Mouse (Mus musculus) MEL (cell line): ENCODE results near the gene Nwd1. TPM values are rescaled to one million over a fixed set of nuclear protein-coding genes. Genes with fewer than 3 reads are reported as not detected.

ENCODE experiments used
- DNase-seq: peaks from one replicate; pipeline ENCODE4 v3.0.0; 2011; ENCODE audit warnings: low read depth, low spot score
- H3K27ac ChIP-seq: 2 replicates; pipeline ENCODE4 v1.5.1; 2012; ENCODE audit warnings: low read depth, mild to moderate bottlenecking, control low read depth, low read length, moderate library complexity; ENCODE audit not compliant: control insufficient read depth
- H3K27me3 ChIP-seq, 2 experiments: fragments of 150-350 bp in 1 of 2; sonication (generic) in 1 of 2; 2 replicates each; pipeline ENCODE4 v1.6.1; 2012; ENCODE audit warnings: low read length in 2 of 2, mild to moderate bottlenecking in 2 of 2, improper control_type of control experiment in 1 of 2, moderate library complexity in 1 of 2; ENCODE audit not compliant: insufficient read depth in 2 of 2, control insufficient read depth in 1 of 2
- H3K36me3 ChIP-seq, 2 experiments: 2 replicates each; pipeline ENCODE4 v1.6.1; 2012 to 2014; ENCODE audit warnings: low read length in 2 of 2, improper control_type of control experiment in 1 of 2, inconsistent platforms in 1 of 2, mild to moderate bottlenecking in 1 of 2; ENCODE audit not compliant: insufficient read depth in 2 of 2, control insufficient read depth in 1 of 2
- H3K4me1 ChIP-seq, 2 experiments: fragments of 150-350 bp in 1 of 2; sonication (generic) in 1 of 2; 2 replicates each; pipeline ENCODE4 v1.6.1; 2012; ENCODE audit warnings: low read length in 2 of 2, improper control_type of control experiment in 1 of 2, mild to moderate bottlenecking in 1 of 2; ENCODE audit not compliant: insufficient read depth in 2 of 2, control insufficient read depth in 1 of 2
- H3K4me3 ChIP-seq, 2 experiments: fragments of 150-350 bp in 1 of 2; sonication (generic) in 1 of 2; 2 replicates each; pipeline ENCODE4 v1.5.1; 2012; ENCODE audit warnings: low read depth in 2 of 2, low read length in 2 of 2, mild to moderate bottlenecking in 2 of 2, moderate library complexity in 2 of 2, control low read depth in 1 of 2, improper control_type of control experiment in 1 of 2; ENCODE audit not compliant: control insufficient read depth in 1 of 2, insufficient read depth in 1 of 2
- H3K79me2 ChIP-seq: 2 replicates; pipeline ENCODE4 v1.6.1; 2012; ENCODE audit warnings: mild to moderate bottlenecking, low read length, moderate library complexity; ENCODE audit not compliant: control insufficient read depth, poor library complexity, insufficient read depth
- H3K9ac ChIP-seq: 2 replicates; pipeline ENCODE4 v1.6.1; 2012; ENCODE audit warnings: low read depth, mild to moderate bottlenecking, control low read depth, low read length, moderate library complexity; ENCODE audit not compliant: control insufficient read depth, poor library complexity, severe bottlenecking
- H3K9me3 ChIP-seq: fragments of 150-350 bp; sonication (generic); replicated peaks from 2 replicates; pipeline ENCODE4 v1.6.1; 2012; ENCODE audit warnings: mild to moderate bottlenecking, low read length, improper control_type of control experiment, moderate library complexity; ENCODE audit not compliant: insufficient read depth
- BHLHE40 ChIP-seq: IDR thresholded peaks from 2 replicates; pipeline ENCODE4 v1.6.1; 2012; ENCODE audit warnings: low read depth, mild to moderate bottlenecking, inconsistent platforms, low read length, improper control_type of control experiment, borderline replicate concordance
- CHD1 ChIP-seq: IDR thresholded peaks from 2 replicates; pipeline ENCODE4 v1.6.1; 2012; ENCODE audit warnings: low read depth, mild to moderate bottlenecking, inconsistent platforms, low read length, improper control_type of control experiment
- E2F4 ChIP-seq: IDR thresholded peaks from 2 replicates; pipeline ENCODE4 v1.6.1; 2011; ENCODE audit warnings: low read depth, low read length, improper control_type of control experiment, borderline replicate concordance
- ELF1 ChIP-seq: IDR thresholded peaks from 2 replicates; pipeline ENCODE4 v1.6.1; 2014; ENCODE audit warnings: low read depth, mild to moderate bottlenecking, inconsistent platforms, low read length, improper control_type of control experiment, moderate library complexity
- GATA1 ChIP-seq: IDR thresholded peaks from 2 replicates; pipeline ENCODE4 v1.6.1; 2011; ENCODE audit warnings: low read depth, low read length, improper control_type of control experiment
- HCFC1 ChIP-seq: IDR thresholded peaks from 2 replicates; pipeline ENCODE4 v1.6.1; 2012; ENCODE audit warnings: low read depth, mild to moderate bottlenecking, inconsistent platforms, low read length, improper control_type of control experiment, moderate library complexity
- KAT2A ChIP-seq: conservative IDR thresholded peaks from 2 replicates; pipeline ENCODE4 v1.6.1; 2012; ENCODE audit warnings: low read depth, low read length, improper control_type of control experiment, inconsistent platforms
- MYC ChIP-seq: IDR thresholded peaks from 2 replicates; pipeline ENCODE4 v1.6.1; 2011; ENCODE audit warnings: low read depth, mild to moderate bottlenecking, low read length, improper control_type of control experiment, moderate library complexity
- NELFE ChIP-seq: IDR thresholded peaks from 2 replicates; pipeline ENCODE4 v1.6.1; 2011; ENCODE audit warnings: low read depth, low read length, improper control_type of control experiment
- POLR2AphosphoS2 ChIP-seq: IDR thresholded peaks from 2 replicates; pipeline ENCODE4 v1.6.1; 2011; ENCODE audit warnings: low read length, improper control_type of control experiment
- POLR2AphosphoS5 ChIP-seq: IDR thresholded peaks from 2 replicates; pipeline ENCODE4 v1.6.1; 2012; ENCODE audit warnings: low read depth, borderline replicate concordance, mild to moderate bottlenecking, inconsistent platforms, low read length, moderate library complexity, mixed read lengths
- TAL1 ChIP-seq: IDR thresholded peaks from 2 replicates; pipeline ENCODE4 v1.6.1; 2012; ENCODE audit warnings: mild to moderate bottlenecking, inconsistent platforms, low read length, moderate library complexity, mixed read lengths
- TCF12 ChIP-seq: IDR thresholded peaks from 2 replicates; pipeline ENCODE4 v1.6.1; 2014; ENCODE audit warnings: low read depth, mild to moderate bottlenecking, inconsistent platforms, low read length, improper control_type of control experiment, moderate library complexity
- ZC3H11A ChIP-seq: IDR thresholded peaks from 2 replicates; pipeline ENCODE4 v1.6.1; 2012; ENCODE audit warnings: low read depth, mild to moderate bottlenecking, inconsistent platforms, low read length, improper control_type of control experiment
- ZKSCAN1 ChIP-seq: IDR thresholded peaks from 2 replicates; pipeline ENCODE4 v1.6.1; 2012; ENCODE audit warnings: low read depth, mild to moderate bottlenecking, inconsistent platforms, low read length, improper control_type of control experiment, moderate library complexity
- ZNF384 ChIP-seq: IDR thresholded peaks from 2 replicates; pipeline ENCODE4 v1.6.1; 2012; ENCODE audit warnings: low read depth, mild to moderate bottlenecking, inconsistent platforms, low read length, improper control_type of control experiment
- polyA plus RNA-seq, 2 experiments: library from polyadenylated mRNA; stranded (reverse) in 1 of 2; unstranded in 1 of 2; fragments of >175 nt in 1 of 2; fragments of >200 nt in 1 of 2; gene quantifications; 2 replicates each; pipeline versions ENCODE4 v1.2.1 to v1.2.4; 2012; ENCODE audit warnings: low replicate concordance in 2 of 2, low read depth in 1 of 2; ENCODE audit not compliant: insufficient read length in 2 of 2, insufficient read depth in 1 of 2, missing spikeins in 1 of 2
- total RNA-seq: library from RNA; depleted of rRNA; stranded (reverse); fragments of 300-350 nt; gene quantifications from 2 replicates; pipeline ENCODE4 v1.2.3, GENCODE M21; 2012

Nwd1 gene
- total and polyA plus RNA-seq, 3 experiments, result 0.03 TPM; not detected in 2

- Histone ChIP-seq H3K4me1 (no peaks in the 10 kb centered on the region), H3K36me3 (no peaks in the 10 kb centered on the region; a peak in 1 of 4 replicates)
Observed at GRCm38 (mm10) chr8:72753165-72753564, 106.7 kb downstream of the Nwd1 start.

GRCm38 (mm10) chr8:72753781-72754180, 107.3 kb downstream of the Nwd1 start:
- Histone ChIP-seq H3K4me1 (no peaks in the 10 kb centered on the region), H3K9me3 (no peaks in the 10 kb centered on the region), H3K79me2 (no peaks in the 10 kb centered on the region), H3K4me3 (no peak overlapping the region), H3K27me3 (no peaks in the 10 kb centered on the region), H3K9ac (no peak overlapping the region), H3K27ac (no peak overlapping the region), H3K36me3 (no peaks in the 10 kb centered on the region; a peak in 1 of 4 replicates)
- no peak for DNase-seq
- TF ChIP-seq MYC (no peak), KAT2A (no peak), ZNF384 (no peak), GATA1 (no peak), CHD1 (no peak), POLR2AphosphoS5 (no peak), BHLHE40 (no peak), HCFC1 (no peak), ELF1 (no peak), TCF12 (no peak), NELFE (no peak)

More at GRCm38 (mm10) chr8:72753165-72753564, 106.7 kb downstream of the Nwd1 start:
- H3K27ac ChIP-seq, result no peak overlapping the region
- H3K79me2 ChIP-seq, result no peaks in the 10 kb centered on the region
- H3K9me3 ChIP-seq, result no peaks in the 10 kb centered on the region
- no peaks in the 10 kb centered on the region for H3K27me3 ChIP-seq
- TF ChIP-seq ZKSCAN1 (no peak), POLR2AphosphoS2 (no peak), ZC3H11A (no peak), HCFC1 (no peak), TAL1 (no peak), E2F4 (no peak), KAT2A (no peak), POLR2AphosphoS5 (no peak)
- H3K9ac ChIP-seq, result no peak overlapping the region
- no peak overlapping the region for H3K4me3 ChIP-seq
- no peak for DNase-seq
